Mouse (Mus musculus) stomach, postnatal 0 days (tissue): ENCODE measurements around the gene F11. TPM values are rescaled to one million over a fixed set of nuclear protein-coding genes. Genes with fewer than 3 reads are reported as not detected.

Source experiments
- ATAC-seq: fragments of 200-750 bp; cut with Nextera tagmentation; 2 replicates; pipeline ENCODE4 v1.8.0; 2017; ENCODE audit not compliant: low FRiP score, low TSS enrichment
- DNase-seq: peaks from one replicate; pipeline ENCODE4 v3.0.0-alpha.2; 2016; ENCODE audit warnings: low spot score
- H3K27ac ChIP-seq: fragments of 300-500 bp; sonication (generic); replicated peaks from 2 replicates; pipeline ENCODE4 v1.5.1; 2014; ENCODE audit warnings: mild to moderate bottlenecking, control low read depth
- H3K27me3 ChIP-seq: fragments of 300-500 bp; sonication (generic); 2 replicates; pipeline ENCODE4 v1.6.1; 2014; ENCODE audit warnings: low read length; ENCODE audit not compliant: control insufficient read depth, insufficient read depth
- H3K36me3 ChIP-seq: fragments of 300-500 bp; sonication (generic); 2 replicates; pipeline ENCODE4 v1.6.1; 2014; ENCODE audit warnings: low read length, mixed read lengths; ENCODE audit not compliant: control insufficient read depth, insufficient read depth
- H3K4me1 ChIP-seq: fragments of 300-500 bp; sonication (generic); replicated peaks from 2 replicates; pipeline ENCODE4 v1.6.1; 2014; ENCODE audit warnings: antibody characterized with exemption; ENCODE audit not compliant: control insufficient read depth, insufficient read depth
- H3K4me2 ChIP-seq: fragments of 300-500 bp; sonication (generic); replicated peaks from 2 replicates; pipeline ENCODE4 v1.6.1; 2014; ENCODE audit warnings: low read depth, mild to moderate bottlenecking, control low read depth, moderate library complexity
- H3K4me3 ChIP-seq: fragments of 300-500 bp; sonication (generic); 2 replicates; pipeline ENCODE4 v1.5.1; 2014; ENCODE audit warnings: low read depth, low read length, control low read depth
- H3K9ac ChIP-seq: fragments of 300-500 bp; sonication (generic); 2 replicates; pipeline ENCODE4 v1.6.1; 2014; ENCODE audit warnings: mild to moderate bottlenecking, low read length, control low read depth, mixed read lengths
- H3K9me3 ChIP-seq: fragments of 300-500 bp; sonication (generic); 2 replicates; pipeline ENCODE4 v1.6.1; 2016; ENCODE audit warnings: low read length; ENCODE audit not compliant: control insufficient read depth
- CTCF ChIP-seq: IDR thresholded peaks from 2 replicates; pipeline ENCODE4 v1.5.1; 2016; ENCODE audit warnings: antibody characterized with exemption, low read depth, mild to moderate bottlenecking, moderate library complexity
- EP300 ChIP-seq: optimal IDR thresholded peaks from 2 replicates; pipeline ENCODE3; 2016; ENCODE audit warnings: antibody characterized with exemption
- WGBS: fragments of 180-500 bp; shearing (Covaris S2); extraction: QIAGEN DNeasy Blood & Tissue Kit; methylation state at CpG from one replicate; pipeline ENCODE4 v1.1.7; 2014; 5-methylcytosine and 5-hydroxymethylcytosine counted together
- polyA plus RNA-seq: library from polyadenylated mRNA; unstranded; fragments of >200 nt; fragmentation: Nextera tagmentation; extraction: Ambion mirVana; gene quantifications from 2 replicates; pipeline ENCODE4 v1.2.1, GENCODE M21; 2015

The F11 gene
- 0.05 TPM in 2 replicates for polyA plus RNA-seq

DNA sequence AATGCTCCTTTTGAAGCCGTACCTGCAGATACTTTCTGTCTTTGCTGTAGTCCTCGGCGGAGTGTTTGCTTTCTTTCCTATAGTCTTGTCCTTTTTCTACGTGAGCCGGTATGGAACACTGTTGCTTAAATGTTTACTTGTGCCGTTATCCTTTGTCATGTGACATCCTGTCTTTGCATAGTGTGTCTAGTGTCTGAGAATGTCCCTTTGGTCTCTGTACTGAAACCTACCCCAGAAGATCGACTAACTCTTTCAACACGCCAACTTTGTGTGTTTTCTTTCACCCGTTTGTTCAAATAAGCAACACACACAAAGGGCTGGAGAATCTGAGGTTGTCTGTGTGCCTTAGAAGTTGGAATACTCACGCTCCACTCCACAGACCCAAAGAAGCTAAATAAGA, at the start of gene F11:
Gene F11 (minus strand): TSS at position 112 of the 400 bp plus-strand sequence.
- no peaks in the 10 kb centered on the region for H3K4me1 ChIP-seq
- H3K9ac ChIP-seq: no peak within 1 kb of the TSS
- TF ChIP-seq CTCF (no peak), EP300 (no peak)
- no peak within 1 kb of the TSS for H3K4me3 ChIP-seq
- ATAC-seq: no peak
- H3K4me2 ChIP-seq: no peak within 1 kb of the TSS
- 52% methylated on average over 10 of the region's 10 CpGs for WGBS
- H3K36me3 ChIP-seq: no peaks in the 10 kb centered on the region
- DNase-seq: no peak
- H3K27ac ChIP-seq: no peak within 1 kb of the TSS
- no peaks in the 10 kb centered on the region for H3K27me3 ChIP-seq
- H3K9me3 ChIP-seq: no peaks in the 10 kb centered on the region

DNA sequence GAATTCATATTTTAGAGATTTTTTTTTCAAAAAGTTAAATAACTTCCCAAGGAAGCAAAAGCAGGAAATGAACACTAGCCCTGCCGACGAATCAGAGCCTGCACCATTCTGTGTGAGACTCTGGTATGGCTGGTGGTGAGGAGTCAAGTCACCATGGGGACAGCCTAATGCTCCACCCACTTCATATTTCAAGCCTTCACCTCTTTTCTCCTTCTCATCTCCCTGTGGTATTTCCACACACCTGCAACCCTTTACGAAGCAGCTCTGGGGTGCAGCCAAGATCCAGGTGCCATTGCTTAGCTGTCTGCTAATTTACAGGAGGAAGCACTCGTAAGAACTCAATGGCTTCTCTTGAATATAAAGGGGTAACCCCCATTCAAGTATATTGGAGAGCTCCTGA, 49.1 kb upstream of the F11 start:
- no peak overlapping the region for H3K27ac ChIP-seq
- 78% methylated on average over 4 of the region's 4 CpGs for WGBS
- no peaks in the 10 kb centered on the region for H3K4me1 ChIP-seq
- TF ChIP-seq EP300: no peak
- no peak for TF ChIP-seq CTCF
- ATAC-seq: no peak
- H3K4me3 ChIP-seq: no peak overlapping the region
- no peak overlapping the region for H3K9ac ChIP-seq
- no peak for DNase-seq
- no peaks in the 10 kb centered on the region for H3K36me3 ChIP-seq
- no peaks in the 10 kb centered on the region for H3K27me3 ChIP-seq
- H3K4me2 ChIP-seq: no peak overlapping the region
- no peaks in the 10 kb centered on the region for H3K9me3 ChIP-seq

DNA sequence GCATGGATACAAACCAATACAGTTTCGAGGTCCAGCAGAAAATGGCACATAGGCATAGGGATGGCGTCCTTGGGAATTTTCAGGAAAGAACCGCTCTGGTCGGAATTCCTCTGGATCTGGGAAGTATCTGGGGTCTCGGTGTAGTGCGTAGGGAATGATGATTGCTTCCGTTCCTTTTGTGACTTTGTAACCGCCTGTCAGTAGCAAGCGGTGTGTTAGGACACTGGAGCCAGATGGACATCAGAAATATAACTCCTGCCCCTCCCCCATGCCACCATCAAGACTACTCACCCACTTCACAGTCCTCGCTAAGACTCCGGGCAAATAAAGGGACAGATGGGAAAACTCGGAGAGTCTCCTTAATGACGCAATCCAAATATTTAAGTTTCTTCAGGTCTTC, 46.5 kb upstream of the F11 start, which contains the start of gene Gm45753:
Gene Gm45753 (minus strand): TSS at position 101 of the 400 bp plus-strand sequence.
- 83% methylated on average over 13 of the region's 13 CpGs for WGBS
- TF ChIP-seq CTCF (no peak), EP300 (no peak)

GRCm38 (mm10) chr8:45305479-45305878, 43.6 kb upstream of the F11 start:
- WGBS: 70% methylated on average over 1 of the region's 1 CpGs
- H3K4me3 ChIP-seq: no peak overlapping the region
- no peaks in the 10 kb centered on the region for H3K36me3 ChIP-seq
- DNase-seq (no peak), ATAC-seq (no peak)
- H3K4me1 ChIP-seq: no peaks in the 10 kb centered on the region
- H3K9me3 ChIP-seq: no peaks in the 10 kb centered on the region
- H3K9ac ChIP-seq: no peak overlapping the region
- no peak overlapping the region for H3K4me2 ChIP-seq
- H3K27me3 ChIP-seq: no peaks in the 10 kb centered on the region
- H3K27ac ChIP-seq: no peak overlapping the region
- TF ChIP-seq CTCF (no peak), EP300 (no peak)

More for the DNA sequence above, 46.5 kb upstream of the F11 start, which contains the start of gene Gm45753:
- Histone ChIP-seq H3K4me2 (no peak within 1 kb of the TSS), H3K36me3 (no peaks in the 10 kb centered on the region), H3K27me3 (no peaks in the 10 kb centered on the region), H3K9me3 (no peaks in the 10 kb centered on the region), H3K27ac (no peak within 1 kb of the TSS), H3K9ac (no peak within 1 kb of the TSS), H3K4me3 (no peak within 1 kb of the TSS), H3K4me1 (no peaks in the 10 kb centered on the region)
- ATAC-seq (no peak), DNase-seq (no peak)

- WGBS: 89% methylated on average over 3 of the region's 3 CpGs
These were observed 42.5 kb upstream of the F11 start for GRCm38 (mm10) chr8:45304354-45304753.

GRCm38 (mm10) chr8:45302390-45302789, 40.6 kb upstream of the F11 start:
- DNase-seq: no peak
- H3K9ac ChIP-seq: no peak overlapping the region
- no peak for ATAC-seq
- H3K4me2 ChIP-seq: no peak overlapping the region
- 87% methylated on average over 8 of the region's 8 CpGs for WGBS
- no peak overlapping the region for H3K27ac ChIP-seq
- no peaks in the 10 kb centered on the region for H3K4me1 ChIP-seq
- TF ChIP-seq CTCF (no peak), EP300 (no peak)
- no peaks in the 10 kb centered on the region for H3K36me3 ChIP-seq
- no peaks in the 10 kb centered on the region for H3K9me3 ChIP-seq
- no peaks in the 10 kb centered on the region for H3K27me3 ChIP-seq
- H3K4me3 ChIP-seq: no peak overlapping the region

More at GRCm38 (mm10) chr8:45304354-45304753, 42.5 kb upstream of the F11 start:
- H3K36me3 ChIP-seq: no peaks in the 10 kb centered on the region
- no peak overlapping the region for H3K9ac ChIP-seq
- no peak overlapping the region for H3K27ac ChIP-seq
- H3K4me1 ChIP-seq: no peaks in the 10 kb centered on the region
- no peak overlapping the region for H3K4me3 ChIP-seq
- no peaks in the 10 kb centered on the region for H3K9me3 ChIP-seq
- no peak for DNase-seq
- H3K4me2 ChIP-seq: no peak overlapping the region
- TF ChIP-seq EP300: no peak
- no peak for TF ChIP-seq CTCF
- ATAC-seq: no peak
- no peaks in the 10 kb centered on the region for H3K27me3 ChIP-seq
